Mouse (Mus musculus) activated CD4-positive, CD25-positive, alpha-beta regulatory T cell, adult 4 months (primary cell): ENCODE data around the gene Stx3. TPM values are rescaled to one million over a fixed set of nuclear protein-coding genes. Genes with fewer than 3 reads are reported as not detected.

Source experiments
- ATAC-seq: one replicate; pipeline ENCODE4 v1.8.0; 2017
- polyA plus RNA-seq, 2 experiments: library from polyadenylated mRNA; unstranded; fragments of 100-300 nt; shearing (Covaris generic); gene quantifications; one replicate each; pipeline ENCODE4 v1.2.1; 2017

Gene Stx3
- polyA plus RNA-seq, 2 experiments from 2014 or later: 1.8 to 2.9 TPM

DNA sequence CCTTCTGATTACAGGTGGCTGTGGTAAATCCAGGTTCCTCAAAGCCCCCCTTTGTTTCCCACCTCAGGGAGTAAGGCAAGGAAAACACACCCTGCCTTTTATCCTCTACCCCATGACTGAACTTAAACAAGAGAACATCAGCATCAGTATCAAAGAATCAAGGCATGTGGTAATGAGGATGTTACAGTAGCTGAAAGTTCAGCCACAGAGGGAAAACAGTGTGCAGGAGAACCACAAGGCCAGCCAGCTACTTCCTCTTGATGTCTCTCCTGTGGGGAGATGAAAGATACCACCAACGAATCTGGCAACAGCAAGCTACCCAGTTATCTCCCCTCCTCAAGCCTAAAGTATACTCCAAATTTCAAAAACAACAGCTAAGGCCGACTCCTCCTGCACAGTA is 12.0 kb downstream of the Stx3 start:
- ATAC-seq: no peak

DNA sequence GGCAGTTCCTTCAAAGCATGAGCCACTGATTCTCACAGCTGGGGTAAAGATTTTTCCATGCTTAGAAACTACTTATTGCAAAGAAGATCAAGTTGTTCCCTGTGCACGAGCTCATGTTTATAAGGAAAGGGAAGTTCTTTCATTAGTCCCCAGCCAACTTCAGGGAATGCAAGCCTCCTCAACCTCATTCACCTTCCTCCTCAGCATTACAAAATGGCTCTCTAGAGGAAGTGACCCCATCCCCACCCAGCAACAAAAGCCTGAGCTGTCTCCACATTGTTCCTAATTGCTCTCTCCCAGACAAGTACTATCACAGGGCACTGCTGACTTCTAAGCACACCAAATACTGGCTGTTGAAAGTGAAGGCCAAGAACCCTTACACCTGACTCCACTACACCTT is 14.8 kb downstream of the Stx3 start:
- no peak for ATAC-seq

DNA sequence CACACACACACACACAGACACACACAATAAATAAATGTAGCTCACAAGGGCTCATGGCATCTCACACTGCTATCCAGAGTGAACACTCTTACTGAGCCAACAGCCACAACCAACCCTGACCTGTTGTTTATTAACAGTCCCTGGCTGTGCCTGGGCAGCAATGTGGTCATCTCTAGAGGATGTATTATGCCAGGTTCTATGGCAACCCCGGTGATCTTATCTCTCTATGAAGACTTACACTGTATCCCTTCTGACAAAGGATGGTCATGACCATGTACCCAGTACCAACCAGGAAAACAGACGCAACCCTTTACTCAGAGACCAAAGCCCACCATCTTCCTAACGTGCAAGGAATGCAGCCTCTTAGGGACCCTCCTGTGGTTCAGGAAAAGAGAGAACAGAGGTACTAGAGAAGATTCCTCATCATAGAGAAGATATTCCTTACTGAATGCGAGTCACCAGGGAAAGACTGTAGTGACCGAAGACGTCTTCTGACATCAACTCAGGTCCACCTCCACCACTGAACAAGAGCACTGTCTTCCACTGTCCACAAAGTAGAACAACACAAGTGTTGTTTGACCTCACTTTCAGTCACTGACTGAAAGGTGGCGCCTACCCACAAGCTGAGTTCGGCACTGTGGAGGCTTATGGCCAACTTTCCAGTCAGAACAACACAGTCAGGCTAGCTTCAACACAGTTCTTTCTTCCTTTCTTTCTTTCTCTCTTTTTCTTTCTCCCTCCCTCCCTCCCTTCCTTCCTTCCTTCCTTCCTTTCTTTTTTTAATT is 18.5 kb downstream of the Stx3 start:
- no peak for ATAC-seq

DNA sequence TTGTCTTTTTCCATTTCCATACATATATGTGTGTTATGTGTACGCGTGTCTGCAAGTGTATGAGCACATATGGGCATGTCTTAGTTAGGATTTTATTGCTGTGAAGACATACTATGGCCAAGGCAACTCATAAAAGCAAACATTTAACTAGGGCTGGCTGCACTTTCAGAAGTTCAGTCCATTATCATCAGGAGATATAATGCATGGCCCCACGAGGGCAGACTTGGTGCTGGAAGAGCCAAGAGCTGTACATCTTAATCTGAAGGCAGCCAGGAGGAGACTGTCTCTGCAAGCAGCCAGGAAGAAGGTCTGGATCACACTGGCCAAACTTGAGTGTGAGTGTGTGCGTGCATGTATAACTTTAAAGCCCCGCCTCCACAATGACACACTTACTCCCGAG is 24.8 kb downstream of the Stx3 start:
- no peak for ATAC-seq

DNA sequence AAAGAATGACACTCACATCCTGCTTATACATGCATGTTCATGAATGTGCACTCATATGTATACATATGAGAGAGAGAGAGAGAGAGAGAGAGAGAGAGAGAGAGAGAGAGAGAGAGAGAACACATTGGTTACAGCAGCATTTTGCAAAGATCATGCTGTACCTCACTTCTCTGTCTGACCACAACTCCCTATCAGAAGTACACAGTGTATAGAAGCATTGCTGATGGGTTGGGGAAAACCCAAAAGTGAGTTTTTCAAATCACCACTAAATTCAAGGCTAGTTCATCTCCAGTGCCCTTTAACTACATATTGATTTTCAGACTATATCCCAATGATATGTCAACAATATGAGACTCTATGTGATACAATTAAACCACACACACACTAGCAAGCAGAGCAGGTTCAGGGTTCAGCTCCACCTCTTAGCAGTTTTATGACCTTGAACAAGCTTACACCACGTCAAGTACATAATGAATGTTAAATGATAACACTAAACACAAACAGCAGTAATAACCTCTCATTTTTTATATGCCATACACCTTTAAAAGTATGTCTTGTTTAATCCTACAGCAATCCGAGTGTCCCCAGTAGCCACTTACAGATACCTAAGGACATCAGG is 25.4 kb downstream of the Stx3 start:
- ATAC-seq: no peak

DNA sequence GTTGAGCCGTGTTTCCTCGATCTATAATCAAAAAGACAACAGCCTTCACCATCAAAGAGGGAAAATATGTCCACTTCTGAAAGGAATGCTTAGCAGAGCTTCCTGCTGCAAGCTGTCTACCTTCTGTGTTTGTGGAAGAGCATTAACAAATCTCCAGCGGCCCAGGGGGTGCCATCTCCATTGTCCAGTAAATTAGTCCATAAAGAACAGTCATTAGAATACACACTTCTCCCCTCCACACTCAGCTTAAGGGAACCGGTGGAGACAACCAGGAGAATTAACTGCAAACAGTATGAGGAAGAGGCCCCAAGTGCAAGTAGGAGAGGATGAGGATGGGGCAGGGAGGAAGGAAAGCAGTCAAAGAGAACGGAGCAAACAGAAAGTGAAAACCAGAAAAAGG is 27.4 kb downstream of the Stx3 start:
- ATAC-seq: no peak

DNA sequence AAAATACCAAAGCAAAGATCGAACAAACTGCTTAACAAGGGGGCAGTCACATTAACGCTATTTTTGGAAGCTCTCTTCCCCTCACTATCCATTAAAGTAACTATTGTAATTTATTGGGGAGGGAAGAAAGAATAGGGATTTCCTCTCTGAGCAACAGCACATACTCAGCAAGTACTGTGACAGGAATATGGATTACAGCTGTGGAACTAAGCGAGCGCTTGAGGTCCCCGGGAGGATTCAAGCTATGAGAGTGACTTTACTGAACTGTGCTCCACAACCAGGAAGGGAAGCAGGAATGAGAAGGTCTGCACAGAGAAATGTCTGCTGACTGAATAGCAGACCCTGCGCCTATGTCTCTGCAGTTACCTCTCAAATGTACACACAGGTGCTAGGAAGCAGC is 30.3 kb downstream of the Stx3 start:
- no peak for ATAC-seq

DNA sequence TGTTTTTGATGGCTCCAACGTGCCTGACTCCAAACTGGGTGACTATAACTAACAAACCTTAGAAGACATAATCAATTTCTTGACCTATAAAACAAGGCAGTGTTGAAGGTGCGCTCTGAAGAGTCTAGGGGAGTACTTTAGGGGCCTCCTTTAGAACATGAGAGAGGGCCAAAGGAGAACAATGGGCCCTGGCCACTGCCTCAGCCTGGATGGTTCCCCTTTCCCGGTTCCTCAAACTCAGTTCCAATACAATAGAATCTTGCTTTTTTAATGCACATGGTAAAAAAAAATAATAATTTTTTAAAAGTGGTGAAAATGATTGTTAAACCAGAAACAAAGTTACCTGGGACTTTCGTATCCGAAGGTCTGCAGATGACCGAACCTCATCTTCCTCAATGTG is 31.4 kb downstream of the Stx3 start:
- ATAC-seq: no peak

DNA sequence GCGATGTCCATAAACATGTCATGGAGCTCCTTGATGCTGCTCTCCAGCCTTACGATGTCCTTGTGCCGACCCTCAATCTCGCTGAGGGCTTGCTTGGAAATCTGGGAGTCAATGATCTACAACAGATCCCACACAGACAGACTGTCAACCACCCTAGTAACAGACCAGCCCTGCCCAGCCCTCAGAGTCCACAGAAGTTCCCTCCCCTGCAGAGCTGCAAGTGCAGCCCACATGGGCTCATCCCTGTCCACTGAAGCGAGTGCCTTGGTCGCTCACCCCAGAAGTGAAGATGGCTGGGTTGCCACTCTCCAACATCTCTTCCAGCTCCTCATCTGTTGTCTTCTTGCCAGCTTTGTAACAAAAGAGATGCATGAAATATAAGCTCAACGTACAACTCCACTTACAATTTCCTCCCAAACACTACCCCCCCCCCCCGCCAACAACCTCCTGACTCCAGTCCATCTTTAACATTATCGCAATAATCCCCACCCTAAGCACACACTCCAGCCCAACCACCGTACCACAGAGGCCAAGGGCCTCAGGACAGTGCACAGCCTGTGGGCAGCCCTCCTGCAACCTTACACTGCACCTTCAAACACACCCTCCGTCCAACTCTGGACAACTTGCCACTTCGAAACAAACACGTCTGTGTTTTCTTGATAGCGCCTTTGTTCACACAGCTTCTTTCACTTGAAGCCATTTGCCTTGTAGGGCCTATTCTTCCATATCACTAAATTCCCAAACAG is 33.6 kb downstream of the Stx3 start:
- no peak for ATAC-seq

DNA sequence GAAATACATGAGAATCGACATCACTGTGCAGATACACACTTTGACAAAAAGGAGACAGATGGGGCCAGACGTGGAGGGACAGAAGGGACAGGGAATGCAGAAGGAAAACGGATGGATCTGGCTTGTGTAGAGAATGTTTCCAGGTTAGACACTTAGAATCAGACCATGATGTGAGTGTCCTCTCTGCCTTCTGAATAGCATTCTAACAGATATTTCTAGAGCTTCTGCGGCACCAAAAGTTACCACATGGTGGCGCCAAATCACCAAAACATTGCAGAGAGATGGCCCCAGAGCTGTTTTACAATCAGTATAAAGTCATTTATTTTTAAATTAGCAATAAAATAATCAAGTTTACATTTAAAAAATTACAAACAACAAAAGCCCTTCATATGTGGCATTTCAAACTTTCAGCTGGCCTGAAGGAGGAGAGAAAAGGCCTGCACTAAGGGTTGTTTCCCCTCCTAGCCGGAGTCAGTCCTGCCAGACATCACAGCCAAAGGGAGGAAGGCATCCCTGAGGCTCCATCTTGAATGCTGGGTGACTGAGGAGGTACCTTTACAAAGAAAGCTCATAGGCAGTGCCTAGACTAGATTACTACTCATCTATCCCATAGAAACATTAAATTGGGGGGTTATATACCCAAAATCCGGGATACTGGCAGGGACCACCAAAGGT is 41.9 kb downstream of the Stx3 start:
- no peak for ATAC-seq

DNA sequence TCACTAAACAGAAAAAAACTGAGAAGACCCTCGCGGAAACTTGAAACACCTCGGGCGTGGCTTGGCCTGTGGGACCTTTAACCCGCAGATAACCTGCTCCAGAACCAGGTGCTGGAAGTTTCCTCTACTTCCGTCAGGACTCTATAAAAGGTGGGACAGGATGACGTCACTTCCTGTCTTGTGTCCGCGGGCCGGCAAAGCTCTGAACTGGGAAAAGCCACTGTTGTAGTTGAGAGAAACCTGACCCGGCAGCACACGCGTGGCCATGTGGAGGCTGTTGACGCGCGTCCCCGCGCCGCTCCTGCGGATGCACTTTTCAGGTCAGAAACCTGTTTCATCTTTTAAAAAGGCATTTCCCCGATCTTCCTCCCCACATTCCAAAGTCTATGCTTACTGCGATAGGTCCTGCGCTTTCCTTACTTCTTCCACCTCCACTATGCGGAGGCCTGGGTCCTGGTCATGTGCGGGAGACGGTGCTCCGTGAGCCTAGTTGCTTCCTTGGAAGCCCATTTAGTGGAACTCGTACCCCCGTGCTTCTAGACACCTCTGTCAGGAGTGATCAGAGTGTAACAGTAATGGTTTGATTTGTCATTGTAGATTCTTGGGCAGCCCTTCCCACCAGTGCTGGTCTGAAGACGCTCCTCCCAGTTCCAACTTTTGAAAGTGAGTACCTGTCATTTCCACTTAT is 48.9 kb downstream of the Stx3 start, which contains the start of gene Mrpl16:
Mrpl16 (plus strand) TSS at position 187 of the 688 bp plus-strand sequence.
- peak; percentile 69 for ATAC-seq

DNA sequence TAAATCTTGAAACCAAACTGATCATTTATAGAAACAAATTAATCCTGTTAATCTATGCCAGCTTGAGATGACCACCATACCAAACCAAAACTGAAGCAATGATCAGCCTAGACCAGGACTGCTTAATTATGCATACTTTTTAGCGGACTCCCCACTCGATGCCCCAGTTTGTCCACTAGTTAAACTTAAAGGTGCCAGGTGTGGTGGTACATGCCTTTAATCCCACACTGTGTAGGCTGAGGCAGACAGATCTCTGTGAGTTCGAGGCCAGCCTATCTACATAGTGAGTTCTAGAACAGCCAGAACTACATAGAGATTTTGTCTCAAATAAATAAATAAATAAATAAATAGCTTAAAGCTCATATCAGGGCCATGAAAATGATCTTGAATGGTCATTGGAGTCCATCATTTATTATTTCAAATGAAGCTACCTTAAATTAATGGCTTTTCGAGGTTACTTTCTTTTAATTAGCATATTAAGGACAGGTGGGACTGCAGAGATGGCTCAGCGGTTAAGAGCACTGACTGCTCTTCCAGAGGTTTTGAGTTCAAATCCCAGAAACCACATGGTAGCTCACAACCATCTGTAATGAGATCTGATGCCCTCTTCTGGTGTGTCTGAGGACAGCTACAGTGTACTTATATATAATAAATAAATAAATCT is 49.8 kb downstream of the Stx3 start:
- ATAC-seq: no peak

DNA sequence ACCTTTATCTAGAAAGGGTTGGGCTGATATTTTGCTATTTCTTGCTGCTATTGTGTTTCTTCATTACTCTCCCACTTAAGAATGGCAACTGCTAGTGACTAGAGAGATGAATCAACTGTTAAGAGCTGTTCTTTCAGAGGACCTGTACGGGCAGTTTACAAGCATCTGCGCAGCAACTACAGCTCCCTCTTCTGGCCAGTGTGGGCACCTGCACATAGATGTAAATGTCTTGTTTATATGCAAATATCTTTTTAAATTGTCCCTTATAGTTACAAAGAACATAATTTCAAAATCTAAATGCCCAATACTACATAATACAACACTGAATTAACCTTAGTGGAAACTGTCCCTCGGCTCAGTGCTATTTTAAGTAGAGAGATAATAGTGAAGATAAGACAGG is 51.0 kb downstream of the Stx3 start:
- ATAC-seq: no peak

DNA sequence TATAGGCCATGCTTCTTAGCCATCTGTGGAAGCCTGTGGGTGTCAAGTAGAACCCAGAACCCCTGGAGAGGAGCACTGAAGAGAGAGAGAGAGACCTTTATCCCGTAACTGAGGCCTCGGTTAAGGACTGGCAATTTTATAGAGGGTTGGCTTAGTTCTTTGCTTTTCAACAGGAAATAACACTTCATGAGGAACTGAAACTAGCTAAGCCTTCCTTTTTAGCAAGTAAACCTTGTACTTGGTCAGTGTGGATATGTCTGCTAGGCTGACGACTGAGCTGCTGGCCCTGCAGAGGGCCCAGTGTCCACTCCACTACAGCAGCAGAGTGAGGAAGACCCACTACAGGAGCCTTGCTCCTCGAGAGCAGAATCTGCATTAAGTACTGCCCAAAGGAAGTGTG is 52.8 kb downstream of the Stx3 start:
- peak; percentile 17 for ATAC-seq

DNA sequence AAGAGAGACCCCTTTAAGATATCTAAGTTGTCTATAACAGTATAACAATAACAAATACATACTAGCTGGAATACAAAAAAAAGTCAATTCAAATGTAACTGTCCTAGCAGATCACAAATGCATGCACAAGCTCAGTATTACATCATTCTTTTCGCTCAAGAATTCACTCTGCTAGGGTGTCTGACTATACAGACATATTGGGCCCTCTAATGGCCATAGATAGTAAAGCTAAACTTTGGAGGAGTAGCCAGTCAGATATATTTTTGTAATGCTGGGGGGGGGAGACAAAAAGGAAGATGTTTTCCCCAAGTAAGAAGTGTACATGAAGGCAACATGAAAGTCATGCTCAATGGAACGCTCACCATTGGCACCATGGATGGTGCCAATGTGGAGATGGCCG is 54.1 kb downstream of the Stx3 start:
- no peak for ATAC-seq

DNA sequence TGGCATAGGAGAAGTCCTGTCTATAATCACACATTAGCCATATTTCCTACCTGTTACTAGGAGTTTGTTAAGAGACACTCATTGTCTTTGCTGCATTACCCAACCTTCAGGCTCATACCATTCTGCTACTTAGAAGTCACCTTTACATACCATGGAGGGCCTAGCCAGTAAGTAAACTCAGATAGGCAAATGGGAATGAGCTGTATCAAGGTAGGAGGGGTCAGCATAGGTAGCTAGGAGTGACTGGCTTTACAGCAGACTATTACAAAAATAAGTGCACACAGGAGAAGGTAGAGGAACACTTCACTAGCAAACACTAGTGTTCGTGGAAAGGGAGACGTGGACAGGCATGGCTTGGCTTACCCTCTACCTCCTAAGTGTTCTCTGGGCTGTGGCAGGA is 71.9 kb downstream of the Stx3 start, which contains the start of gene Gif:
Gif (plus strand) TSS at position 257 of the 400 bp plus-strand sequence.
- no peak for ATAC-seq

DNA sequence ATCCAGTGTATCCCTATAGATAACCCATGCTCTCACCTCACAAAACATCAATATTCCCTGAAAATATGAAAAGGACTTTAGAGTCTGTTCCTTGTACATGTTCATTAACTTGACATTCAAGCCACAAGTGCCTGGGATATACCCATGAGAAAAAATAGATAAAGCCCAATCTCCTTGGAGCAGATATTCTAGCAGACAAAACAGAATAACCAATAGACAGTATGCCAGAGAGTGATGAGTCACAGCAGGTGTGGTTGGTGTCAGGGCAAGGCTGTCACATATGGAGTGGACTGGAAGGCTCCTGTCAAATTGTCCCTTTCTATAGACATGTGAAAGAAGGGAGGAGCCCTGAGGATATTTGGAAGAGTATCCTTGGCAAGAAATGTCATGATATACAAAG is 73.5 kb downstream of the Stx3 start:
- ATAC-seq: no peak

DNA sequence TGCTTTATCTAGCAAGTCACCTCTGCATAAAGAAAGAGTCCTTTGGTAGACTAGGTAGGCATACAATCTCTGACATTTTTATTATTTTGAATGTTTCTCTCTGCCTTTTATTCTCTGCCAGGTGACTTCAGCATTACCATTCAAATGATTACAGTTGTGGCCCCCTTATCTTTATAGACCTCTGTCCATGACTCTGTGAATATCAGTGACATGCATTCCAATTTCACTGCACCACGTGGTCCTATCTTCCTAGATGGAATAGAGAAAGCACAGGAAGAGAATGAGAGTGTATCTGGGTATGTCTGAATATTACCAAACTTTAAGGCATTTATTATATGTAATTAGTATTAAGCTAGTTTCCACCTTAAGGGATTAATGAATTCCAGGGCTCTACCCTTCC is 82.7 kb downstream of the Stx3 start:
- no peak for ATAC-seq

DNA sequence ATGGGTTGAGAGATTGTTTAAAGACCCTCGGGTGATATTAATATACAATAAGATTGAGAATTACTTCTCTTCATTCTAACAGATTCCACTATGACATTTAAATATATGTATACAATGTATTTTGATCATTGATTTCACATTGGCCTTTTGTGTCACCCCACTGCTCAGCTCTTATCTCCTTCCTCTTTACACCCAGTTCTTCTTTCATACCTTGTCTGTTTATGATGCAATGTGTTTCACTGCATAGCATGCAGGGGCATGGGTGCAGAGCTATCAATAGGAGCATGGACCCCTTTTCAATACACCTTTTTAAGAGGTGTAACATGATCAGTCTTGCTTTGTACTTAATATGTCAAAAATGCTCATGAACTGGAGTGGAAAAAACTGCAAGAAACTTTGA is 88.9 kb downstream of the Stx3 start:
- no peak for ATAC-seq

DNA sequence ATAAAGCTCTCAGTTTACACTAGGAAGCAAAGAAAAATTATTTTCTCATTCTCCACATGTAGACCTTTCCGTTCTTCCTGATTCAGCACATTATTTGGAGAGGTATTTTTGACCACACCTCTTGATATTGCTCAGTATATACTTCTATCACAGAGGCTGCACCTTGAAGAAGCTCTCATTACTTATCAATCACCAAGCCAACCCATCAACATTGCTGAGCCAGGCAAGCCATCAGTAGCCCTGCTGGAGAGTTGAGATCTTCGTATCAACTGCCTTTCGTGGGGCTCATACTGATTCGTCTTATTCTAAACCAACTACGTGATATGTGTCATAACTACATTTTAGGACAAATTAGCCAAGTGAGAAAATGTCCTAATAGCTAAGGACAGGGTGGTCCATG is 91.9 kb downstream of the Stx3 start:
- ATAC-seq: no peak

DNA sequence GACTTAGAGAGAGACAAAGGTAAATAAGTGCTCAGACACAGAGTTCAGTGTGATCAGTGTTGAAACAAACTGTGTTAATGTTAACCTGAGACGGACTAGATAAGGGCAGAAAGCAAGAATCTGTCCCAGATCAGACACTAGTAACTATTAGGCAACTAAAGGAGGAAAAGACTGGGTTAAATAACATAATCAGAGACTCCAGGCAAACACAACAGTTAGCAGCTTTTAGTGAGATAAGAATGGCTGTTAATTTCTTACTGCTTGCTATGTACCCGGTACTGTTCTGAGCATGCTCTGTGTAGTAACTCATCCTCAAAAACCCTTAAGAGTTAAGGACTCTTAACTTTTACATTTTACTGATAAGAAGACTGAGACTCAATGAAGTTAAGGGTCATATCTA is 93.3 kb downstream of the Stx3 start:
- no peak for ATAC-seq
